Mouse (Mus musculus): ENCODE results near the gene Dlx3. TPM values are rescaled to one million over a fixed set of nuclear protein-coding genes. Genes with fewer than 3 reads are reported as not detected.

The Dlx3 gene
- total RNA-seq (2021), result not detected

- DNase-seq, result peak; percentile 57
- intact Hi-C loops (cut with DNase I), result loop anchor here (2.0 kb wide), 1 partner anchor 401 kb away; no protein-coding TSS in a partner anchor
Measured at GRCm38 (mm10) chr11:95119990-95120632, at the start of gene Dlx3. Dlx3 (plus strand) TSS chr11:95120119.

- DNase-seq, result no peak
- intact Hi-C loops (cut with DNase I), result no loop called here
Measured at GRCm38 (mm10) chr11:95070140-95071107, 49.5 kb upstream of the Dlx3 start.

GRCm38 (mm10) chr11:95071266-95071665 is 48.7 kb upstream of the Dlx3 start:
- intact Hi-C loops (cut with DNase I), result no loop called here

GRCm38 (mm10) chr11:95072136-95072535 is 47.8 kb upstream of the Dlx3 start:
- intact Hi-C loops (cut with DNase I), result no loop called here
- no peak for DNase-seq

More at GRCm38 (mm10) chr11:95071266-95071665, 48.7 kb upstream of the Dlx3 start:
- DNase-seq, result peak; percentile 84 to 85

- intact Hi-C loops (cut with DNase I), result no loop called here
- DNase-seq, result peak in 1 of 2 experiments; percentile 53
Measured at GRCm38 (mm10) chr11:95072804-95073203, 47.1 kb upstream of the Dlx3 start.

GRCm38 (mm10) chr11:95073835-95074234 is 46.1 kb upstream of the Dlx3 start:
- DNase-seq, result peak; percentile 66 to 67
- intact Hi-C loops (cut with DNase I), result loop anchor here (2.0 kb wide), 1 partner anchor 27 kb away; no protein-coding TSS in a partner anchor

- no peak for DNase-seq
- intact Hi-C loops (cut with DNase I), result loop anchor here (2.0 kb wide), 1 partner anchor 28 kb away; no protein-coding TSS in a partner anchor
Measured at GRCm38 (mm10) chr11:95074694-95075093, 45.2 kb upstream of the Dlx3 start.

- intact Hi-C loops (cut with DNase I), result loop anchor here (1.0 to 2.0 kb wide), 2 partner anchors 29 to 30 kb away; no protein-coding TSS in a partner anchor
- DNase-seq, result no peak
Measured at GRCm38 (mm10) chr11:95075197-95076040, 44.5 kb upstream of the Dlx3 start.

GRCm38 (mm10) chr11:95076041-95076535 is 43.8 kb upstream of the Dlx3 start:
- DNase-seq, result peak in 1 of 2 experiments; percentile 67
- intact Hi-C loops (cut with DNase I), result loop anchor here (1.0 kb wide), 1 partner anchor 29 kb away; no protein-coding TSS in a partner anchor

GRCm38 (mm10) chr11:95076536-95077111 is 43.3 kb upstream of the Dlx3 start, which contains the start of gene Itga3:
Itga3 (minus strand) TSS chr11:95076801.
- peak; percentile 77 to 79 for DNase-seq
- intact Hi-C loops (cut with DNase I), result loop anchor here (1.0 kb wide), 1 partner anchor 29 kb away; no protein-coding TSS in a partner anchor

- intact Hi-C loops (cut with DNase I), result no loop called here
- DNase-seq, result no peak
Measured at GRCm38 (mm10) chr11:95077956-95078355, 42.0 kb upstream of the Dlx3 start.

GRCm38 (mm10) chr11:95079256-95079875 is 40.6 kb upstream of the Dlx3 start:
- intact Hi-C loops (cut with DNase I), result no loop called here
- DNase-seq, result no peak

GRCm38 (mm10) chr11:95080783-95081182 is 39.1 kb upstream of the Dlx3 start:
- no peak for DNase-seq
- intact Hi-C loops (cut with DNase I), result no loop called here

GRCm38 (mm10) chr11:95082896-95083295 is 37.0 kb upstream of the Dlx3 start:
- no peak for DNase-seq
- intact Hi-C loops (cut with DNase I), result no loop called here

GRCm38 (mm10) chr11:95084175-95084574 is 35.7 kb upstream of the Dlx3 start:
- intact Hi-C loops (cut with DNase I), result no loop called here
- DNase-seq, result no peak

GRCm38 (mm10) chr11:95084811-95085382 is 35.0 kb upstream of the Dlx3 start:
- no peak for DNase-seq
- intact Hi-C loops (cut with DNase I), result no loop called here

- intact Hi-C loops (cut with DNase I), result no loop called here
Measured at GRCm38 (mm10) chr11:95085710-95086109, 34.2 kb upstream of the Dlx3 start.

GRCm38 (mm10) chr11:95086229-95086628 is 33.7 kb upstream of the Dlx3 start:
- intact Hi-C loops (cut with DNase I), result no loop called here
- DNase-seq, result no peak

More at GRCm38 (mm10) chr11:95085710-95086109, 34.2 kb upstream of the Dlx3 start:
- DNase-seq, result no peak

Measured in heart, postnatal 10 days (tissue).